Mouse (Mus musculus) cerebellum, adult 2 months (tissue): ENCODE measurements around the gene Ano9.

Experiments used
- CTCF ChIP-seq: fragments of 200-500 bp; IDR thresholded peaks from 2 replicates; pipeline ENCODE4 v1.5.1; 2011; ENCODE audit warnings: low read depth, mild to moderate bottlenecking, control low read depth, low read length, moderate library complexity, borderline replicate concordance; ENCODE audit not compliant: insufficient read depth
- POLR2A ChIP-seq: fragments of 200-500 bp; IDR thresholded peaks from 2 replicates; pipeline ENCODE4 v1.6.1; 2011; ENCODE audit warnings: low read length, control low read depth, borderline replicate concordance; ENCODE audit not compliant: insufficient read depth

- peak; percentile 35; the same call in 1 of the 2 replicates for TF ChIP-seq CTCF
- no peak for TF ChIP-seq POLR2A
Observed at GRCm38 (mm10) chr7:141143112-141143511, 25.5 kb upstream of the Ano9 start.
